Mouse (Mus musculus): ENCODE data around the gene D2hgdh.
"Not testable (repeated sequence)": the region's sequence is repeated elsewhere in the genome, so short reads cannot be mapped to it uniquely, and the experiment has no call there.

- TF ChIP-seq CTCF (IDR thresholded peaks at IDR 0.05; ENCODE audit: low read depth, low read length); POLR2A (IDR thresholded peaks at IDR 0.05; ENCODE audit: extremely low read depth, insufficient read depth, low read length): not testable (repeated sequence)
Observed at GRCm38 (mm10) chr1:93897395-93897794, 72.7 kb downstream of the D2hgdh start.

Data from liver, adult 2 months (tissue).